Mouse (Mus musculus): ENCODE data around the gene Spsb1. TPM values are rescaled to one million over a fixed set of nuclear protein-coding genes. Genes with fewer than 3 reads are reported as not detected.

Gene Spsb1
- total and polyA plus RNA-seq, 3 experiments: 0.04 to 0.19 (median 0.07) TPM

DNA sequence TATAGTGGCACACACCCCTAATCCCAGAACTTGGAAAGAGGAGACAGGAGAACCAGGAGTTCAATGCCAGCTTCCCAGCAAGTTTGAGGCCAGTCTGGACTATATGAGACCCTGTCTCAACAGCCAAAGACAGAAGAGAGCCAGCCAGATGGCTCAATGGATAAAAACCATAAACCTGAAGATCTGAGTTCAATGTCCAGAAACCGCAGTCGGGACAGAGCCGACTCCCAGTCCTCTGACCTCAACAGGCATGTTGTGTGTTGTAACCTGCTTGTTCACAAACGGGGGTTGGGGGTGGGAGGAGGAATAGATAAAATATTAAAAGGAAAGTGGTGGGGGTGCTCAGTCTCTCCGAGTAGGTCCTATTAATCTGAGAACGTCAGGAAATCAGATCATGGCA, 10.4 kb upstream of the Spsb1 start:
- Histone ChIP-seq H3K27ac (ENCODE audit: insufficient read depth, low read depth) (no peak overlapping the region), H3K9me3 (replicated peaks; ENCODE audit: low read length) (peaks cover 7% of the 10 kb centered on the region), H3K9ac (ENCODE audit: insufficient read depth, low read depth) (no peak overlapping the region), H3K4me3 (replicated peaks in 1 of 3; ENCODE audit: low read depth in 2 of 3, low read length in 2 of 3, poor library complexity in 1 of 3) (no peak overlapping the region), H3K4me2 (ENCODE audit: insufficient read depth, low read depth, poor library complexity, severe bottlenecking) (no peak overlapping the region), H3K36me3 (replicated peaks in 1 of 2; ENCODE audit: control insufficient read depth in 1 of 2, insufficient read depth in 1 of 2, low read length in 1 of 2) (no peaks in the 10 kb centered on the region), H3K79me2 (replicated peaks; ENCODE audit: control insufficient read depth, extremely low read depth, insufficient read depth, poor library complexity, severe bottlenecking) (no peaks in the 10 kb centered on the region), H3K27me3 (replicated peaks) (peaks cover 36% of the 10 kb centered on the region), H3K4me1 (ENCODE audit: control insufficient read depth in 1 of 2, insufficient read depth in 2 of 2) (no peaks in the 10 kb centered on the region)
- no peak for DNase-seq (ENCODE audit: extremely low read depth)
- TF ChIP-seq CHD2 (IDR thresholded peaks at IDR 0.05; ENCODE audit: low read length) (no peak), ETS1 (conservative IDR thresholded peaks at IDR 0.05; ENCODE audit: low read depth, low read length) (no peak), UBTF (IDR thresholded peaks at IDR 0.05; ENCODE audit: low read depth, low read length) (no peak), KAT2A (IDR thresholded peaks at IDR 0.05; ENCODE audit: insufficient replicate concordance, low read length) (no peak), SIN3A (IDR thresholded peaks at IDR 0.05; ENCODE audit: low read length) (no peak), CTCF (conservative IDR thresholded peaks at IDR 0.05 in 1 of 2, IDR thresholded peaks at IDR 0.05 in 1 of 2; ENCODE audit: low read depth in 2 of 2, low read length in 2 of 2) (no peak), SMC3 (IDR thresholded peaks at IDR 0.05; ENCODE audit: low read depth, low read length) (no peak), POLR2AphosphoS2 (IDR thresholded peaks at IDR 0.05; ENCODE audit: low read depth, low read length) (no peak), POLR2A (IDR thresholded peaks at IDR 0.05; ENCODE audit: low read depth, low read length) (no peak), MAFK (IDR thresholded peaks at IDR 0.05; ENCODE audit: insufficient replicate concordance, low read length) (no peak), ZKSCAN1 (IDR thresholded peaks at IDR 0.05; ENCODE audit: borderline replicate concordance, low read depth, low read length) (no peak), ZNF384 (IDR thresholded peaks at IDR 0.05; ENCODE audit: low read depth, low read length) (no peak), ELF1 (IDR thresholded peaks at IDR 0.05; ENCODE audit: low read depth, low read length) (no peak), BHLHE40 (IDR thresholded peaks at IDR 0.05; ENCODE audit: low read depth, low read length) (no peak), EP300 (IDR thresholded peaks at IDR 0.05; ENCODE audit: low read length) (no peak), TBP (conservative IDR thresholded peaks at IDR 0.05; ENCODE audit: low read depth, low read length) (no peak), JUND (conservative IDR thresholded peaks at IDR 0.05; ENCODE audit: low read depth, low read length) (no peak), IRF4 (IDR thresholded peaks at IDR 0.05; ENCODE audit: low read depth, low read length) (no peak), NELFE (IDR thresholded peaks at IDR 0.05; ENCODE audit: low read depth, low read length) (no peak)
- in situ Hi-C loops (cut with MboI; ENCODE audit: low pct_ligation_motif_present, low pct_unique_long_range_greater_than_20kb, low sequenced_read_pairs): no loop called here
- dilution Hi-C loops (cut with MboI; ENCODE audit: extremely low pct_ligation_motif_present, extremely low pct_unique_long_range_greater_than_20kb, low sequenced_read_pairs): loop anchor here (25.0 kb wide), 1 partner anchor 178 kb away; no protein-coding TSS in a partner anchor

DNA sequence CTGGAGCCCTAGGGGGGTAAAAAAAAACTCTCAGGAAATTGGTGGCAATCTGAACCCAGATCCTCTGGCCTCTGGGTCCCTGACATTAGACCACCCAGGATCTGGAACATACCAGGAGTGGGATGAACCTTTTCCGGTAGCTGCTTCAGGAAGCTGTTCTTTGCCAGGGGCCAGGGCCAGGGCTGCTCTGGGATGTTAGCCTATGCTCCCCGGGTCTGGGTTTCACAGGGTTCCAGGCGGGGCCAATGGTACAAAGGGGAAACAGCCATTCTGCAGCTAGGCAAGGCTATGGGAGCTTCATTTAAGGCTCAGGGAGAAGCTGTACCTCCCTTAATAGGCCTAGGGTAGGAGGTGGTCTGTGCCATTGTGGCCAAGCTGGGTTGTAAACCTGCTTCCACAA, 9.9 kb upstream of the Spsb1 start:
- no peak for TF ChIP-seq POLR2A (IDR thresholded peaks at IDR 0.05; ENCODE audit: low read depth, low read length)
- no peak for TF ChIP-seq UBTF (IDR thresholded peaks at IDR 0.05; ENCODE audit: low read depth, low read length)
- TF ChIP-seq TBP (conservative IDR thresholded peaks at IDR 0.05; ENCODE audit: low read depth, low read length): no peak
- TF ChIP-seq ETS1 (conservative IDR thresholded peaks at IDR 0.05; ENCODE audit: low read depth, low read length): no peak
- no peak for TF ChIP-seq ZKSCAN1 (IDR thresholded peaks at IDR 0.05; ENCODE audit: borderline replicate concordance, low read depth, low read length)
- no peak overlapping the region for H3K4me3 ChIP-seq (replicated peaks in 1 of 3; ENCODE audit: low read depth in 2 of 3, low read length in 2 of 3, poor library complexity in 1 of 3)
- H3K4me2 ChIP-seq (ENCODE audit: insufficient read depth, low read depth, poor library complexity, severe bottlenecking): no peak overlapping the region
- no peak overlapping the region for H3K27ac ChIP-seq (ENCODE audit: insufficient read depth, low read depth)
- DNase-seq (ENCODE audit: extremely low read depth): no peak
- peaks cover 7% of the 10 kb centered on the region for H3K9me3 ChIP-seq (replicated peaks; ENCODE audit: low read length)
- peaks cover 36% of the 10 kb centered on the region for H3K27me3 ChIP-seq (replicated peaks)
- dilution Hi-C loops (cut with MboI; ENCODE audit: extremely low pct_ligation_motif_present, extremely low pct_unique_long_range_greater_than_20kb, low sequenced_read_pairs): loop anchor here (25.0 kb wide), 1 partner anchor 177 kb away; no protein-coding TSS in a partner anchor
- H3K9ac ChIP-seq (ENCODE audit: insufficient read depth, low read depth): no peak overlapping the region
- no peaks in the 10 kb centered on the region for H3K4me1 ChIP-seq (ENCODE audit: control insufficient read depth in 1 of 2, insufficient read depth in 2 of 2)
- in situ Hi-C loops (cut with MboI; ENCODE audit: low pct_ligation_motif_present, low pct_unique_long_range_greater_than_20kb, low sequenced_read_pairs): no loop called here
- no peaks in the 10 kb centered on the region for H3K79me2 ChIP-seq (replicated peaks; ENCODE audit: control insufficient read depth, extremely low read depth, insufficient read depth, poor library complexity, severe bottlenecking)
- no peaks in the 10 kb centered on the region for H3K36me3 ChIP-seq (replicated peaks in 1 of 2; ENCODE audit: control insufficient read depth in 1 of 2, insufficient read depth in 1 of 2, low read length in 1 of 2)
